Mouse (Mus musculus) brain, embryonic 14.5 days (tissue): ENCODE measurements around the gene Zswim8.

Source experiments
- CTCF ChIP-seq: fragments of 200-500 bp; IDR thresholded peaks from 2 replicates; pipeline ENCODE4 v1.5.1; 2012; ENCODE audit warnings: inconsistent platforms, mild to moderate bottlenecking, moderate library complexity, borderline replicate concordance; ENCODE audit not compliant: insufficient read depth, insufficient read length; ENCODE audit errors: extremely low read depth
- POLR2A ChIP-seq: fragments of 200-500 bp; IDR thresholded peaks from 2 replicates; pipeline ENCODE4 v1.6.1; 2012; ENCODE audit warnings: mild to moderate bottlenecking, inconsistent platforms, borderline replicate concordance; ENCODE audit not compliant: poor library complexity, insufficient read depth, insufficient read length, severe bottlenecking; ENCODE audit errors: extremely low read depth

DNA sequence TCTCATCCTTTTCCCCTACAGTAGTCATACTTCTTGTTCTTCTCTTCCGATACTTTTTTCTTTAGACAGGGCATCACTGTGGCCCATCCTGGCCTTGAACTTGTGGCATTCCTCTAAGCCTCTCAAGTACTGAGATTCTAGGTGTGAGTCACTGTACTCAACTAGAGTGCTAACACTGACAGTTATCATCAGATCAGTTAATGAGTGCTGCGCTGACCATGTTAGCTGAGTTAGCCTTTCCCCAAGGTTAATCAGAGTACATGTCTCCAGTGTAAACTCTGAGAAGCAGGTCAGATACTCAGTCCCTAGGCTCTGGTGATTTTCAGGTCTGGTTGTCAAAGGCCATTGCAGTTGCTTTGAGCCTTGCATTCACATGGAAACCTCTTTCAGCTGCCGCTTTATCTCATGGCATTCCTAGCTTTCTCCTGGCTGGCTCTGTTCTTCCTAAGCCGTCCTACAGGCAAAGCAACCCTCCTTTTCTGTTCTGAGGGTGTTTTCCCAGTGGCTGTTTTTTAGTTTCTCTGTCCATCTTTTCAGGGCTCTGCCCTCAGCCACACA lies 42.2 kb downstream of the Zswim8 start:
- TF ChIP-seq POLR2A (no peak), CTCF (no peak)
